Mouse (Mus musculus) spleen, adult 12 weeks (tissue): Measurements from ENCODE around the gene Fam167b.
A peak's percentile ranks its signal among the peaks of the same experiment; 100 is the strongest.

ENCODE experiments used
- DNase-seq: peaks from one replicate; pipeline ENCODE4 v3.0.0; 2022; ENCODE audit warnings: low spot score

Fam167b gene

DNA sequence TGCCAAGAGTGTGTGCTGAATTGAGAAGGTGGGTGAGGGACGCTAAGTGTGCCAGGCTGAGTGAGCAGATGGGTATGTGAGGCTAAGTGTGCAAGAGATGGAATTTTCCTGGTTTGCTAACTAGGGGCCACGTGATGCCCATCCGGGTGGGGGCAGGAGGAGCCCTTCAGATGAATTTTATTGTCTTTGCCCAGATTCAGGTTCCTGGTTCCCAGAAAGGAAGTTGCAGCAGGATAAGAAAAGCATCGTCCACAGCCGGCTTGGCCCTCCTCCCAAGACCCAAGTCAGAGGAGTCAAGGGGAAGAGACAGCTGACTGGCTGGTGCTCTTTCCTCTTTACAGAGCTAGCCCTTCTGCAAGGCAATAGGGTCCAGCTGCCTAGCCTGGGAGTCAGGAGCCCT lies at the start of gene Fam167b:
TSS of gene Fam167b (minus strand) at position 84 of the 400 bp plus-strand sequence.
- no peak for DNase-seq

DNA sequence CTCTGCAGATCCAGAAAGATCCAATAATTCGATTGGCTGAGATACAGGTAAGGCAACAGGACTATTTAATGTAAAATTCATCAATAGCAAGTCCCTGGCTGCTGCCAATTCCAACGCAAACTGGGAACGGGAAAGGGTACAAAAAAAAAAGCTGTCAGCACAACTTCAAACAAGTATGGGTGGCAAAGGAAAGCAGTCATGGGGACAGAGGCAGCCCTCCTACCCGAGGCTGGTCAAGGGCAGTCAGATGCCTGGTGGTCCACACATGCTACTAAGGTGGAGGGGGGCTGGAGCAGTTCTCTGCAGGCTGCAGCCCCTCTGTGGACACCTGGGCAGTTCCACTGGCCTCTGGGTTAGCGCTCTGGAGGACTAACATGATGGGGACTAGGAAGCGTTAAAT lies 47.7 kb upstream of the Fam167b start:
- no peak for DNase-seq

DNA sequence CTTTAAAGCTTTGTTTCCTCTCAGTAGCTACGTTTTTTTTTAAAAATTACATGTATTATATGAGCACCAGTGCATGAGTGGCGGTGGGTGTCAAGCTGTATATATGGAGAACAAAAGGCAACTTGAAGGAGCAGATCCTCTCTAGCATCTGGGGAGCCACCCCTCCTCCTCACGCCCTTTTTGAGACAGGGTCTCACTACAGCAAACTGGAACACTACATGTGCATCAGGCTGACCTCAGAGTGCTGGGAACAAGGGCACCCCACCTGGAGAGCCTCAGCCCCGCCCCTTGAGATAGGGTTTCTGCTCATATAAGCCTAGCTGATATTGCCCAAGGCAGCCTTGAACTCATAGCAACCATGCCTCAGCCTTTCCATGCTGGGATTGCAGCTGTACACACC lies 47.1 kb upstream of the Fam167b start:
- DNase-seq = no peak

DNA sequence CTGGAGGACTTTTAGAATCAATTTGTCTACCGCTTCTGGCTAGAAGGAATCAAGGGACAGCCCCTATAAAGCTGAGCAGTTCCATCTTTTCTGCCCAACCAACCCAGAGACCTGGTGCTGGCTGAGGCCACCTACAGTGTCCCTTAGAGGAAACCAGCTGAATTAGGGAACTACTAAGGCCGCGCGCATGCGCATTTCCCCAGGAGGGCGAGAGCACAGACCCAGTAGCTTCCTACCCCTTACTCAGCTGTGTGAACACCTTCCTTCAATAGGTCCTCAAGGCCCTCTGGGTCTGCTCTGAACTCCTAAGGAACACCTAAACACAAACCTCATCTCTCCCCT lies 46.7 kb upstream of the Fam167b start:
- no peak for DNase-seq

DNA sequence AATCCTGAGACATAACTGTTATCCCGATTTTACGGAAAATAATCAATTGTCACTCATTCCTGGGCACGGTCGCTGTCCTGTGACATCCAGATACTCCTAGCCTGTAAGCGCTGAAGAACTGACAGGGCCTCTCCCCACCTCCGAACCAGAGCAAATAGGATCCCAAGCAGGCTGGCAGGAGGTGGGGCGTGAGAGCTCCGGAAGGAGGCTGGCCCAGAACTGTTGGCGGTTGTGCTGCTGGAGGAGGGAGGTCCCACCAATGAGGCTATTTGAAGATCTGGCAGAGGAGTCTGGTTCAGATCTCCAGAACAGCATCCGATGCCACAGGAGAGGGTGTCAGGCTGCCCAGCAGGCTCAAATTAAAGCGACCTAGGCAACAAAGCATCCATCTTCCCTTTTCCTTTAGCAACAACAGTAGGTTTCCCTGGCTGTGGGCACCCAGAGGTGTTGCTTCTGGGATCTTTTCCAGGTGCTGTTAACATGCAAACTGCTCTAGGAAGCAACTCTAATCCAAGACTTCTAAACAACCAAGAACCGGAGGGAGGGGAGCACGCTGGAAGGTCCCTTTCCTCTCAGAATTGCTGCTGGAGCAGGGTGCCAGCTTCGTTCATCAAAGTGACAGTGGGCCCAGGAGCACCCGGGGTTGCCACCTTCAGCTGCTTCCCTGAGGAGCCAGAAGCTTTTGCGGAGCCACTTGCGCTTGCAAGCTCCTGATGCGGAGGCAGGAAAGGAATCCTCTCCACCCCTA lies 46.1 kb upstream of the Fam167b start:
- DNase-seq = peak; percentile 76

DNA sequence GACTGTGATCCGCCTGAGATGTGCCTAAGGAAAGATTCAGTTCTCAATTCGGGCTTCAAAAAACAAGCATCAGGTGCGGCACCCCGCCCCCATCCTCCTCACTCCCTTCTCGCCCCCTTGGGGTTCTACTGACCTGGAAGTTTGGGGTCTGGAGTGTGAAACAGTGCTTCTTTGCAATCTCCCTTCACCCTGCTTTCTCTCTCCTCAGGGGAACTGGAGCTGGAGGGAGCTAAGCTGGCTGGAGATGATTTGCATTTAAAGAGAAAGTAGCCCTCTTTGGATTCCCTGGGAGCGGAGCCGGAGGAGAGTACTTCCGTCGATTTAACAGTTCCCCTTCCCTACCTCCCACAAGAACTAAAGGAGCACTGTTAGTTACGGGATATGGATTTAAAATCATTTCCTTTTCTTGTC lies 45.3 kb upstream of the Fam167b start, which contains the start of gene Ccdc28b:
TSS of gene Ccdc28b (minus strand) at position 267 of the 411 bp plus-strand sequence.
- DNase-seq = no peak

DNA sequence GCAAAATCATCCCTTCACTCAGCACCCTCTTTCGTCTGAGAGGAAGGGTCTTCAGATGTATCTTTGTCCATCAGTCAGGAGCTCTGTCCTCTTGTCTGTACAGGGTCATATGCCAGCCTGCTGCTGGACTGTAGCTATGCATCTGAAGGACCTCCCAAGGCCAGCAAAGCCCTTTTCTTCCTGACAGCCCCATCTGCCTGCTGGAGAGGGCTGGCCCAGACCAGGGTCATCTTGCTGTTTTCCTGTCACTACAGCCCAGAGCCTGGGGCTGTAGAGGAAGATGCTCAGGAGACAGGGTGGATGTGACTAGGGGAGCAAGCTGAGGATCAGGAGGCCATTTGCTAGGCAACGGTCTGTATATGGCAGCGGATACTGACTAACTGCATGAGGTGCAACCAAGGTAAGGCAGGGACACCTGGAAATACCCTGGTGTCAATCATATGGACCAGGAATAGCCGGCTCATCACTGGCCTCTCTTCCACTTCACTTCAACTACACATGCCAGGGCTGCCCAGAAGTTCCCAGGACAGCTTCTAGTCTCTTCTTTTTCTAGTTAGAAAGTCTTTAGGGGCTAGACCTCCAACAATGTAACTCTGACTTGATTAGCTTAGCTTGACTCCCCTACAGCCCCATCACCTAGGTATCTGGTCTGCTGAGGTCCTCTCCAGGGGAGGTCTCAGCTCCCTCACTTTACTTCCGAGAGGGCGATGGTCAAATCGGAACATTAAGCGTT lies 44.6 kb upstream of the Fam167b start:
- DNase-seq = no peak

DNA sequence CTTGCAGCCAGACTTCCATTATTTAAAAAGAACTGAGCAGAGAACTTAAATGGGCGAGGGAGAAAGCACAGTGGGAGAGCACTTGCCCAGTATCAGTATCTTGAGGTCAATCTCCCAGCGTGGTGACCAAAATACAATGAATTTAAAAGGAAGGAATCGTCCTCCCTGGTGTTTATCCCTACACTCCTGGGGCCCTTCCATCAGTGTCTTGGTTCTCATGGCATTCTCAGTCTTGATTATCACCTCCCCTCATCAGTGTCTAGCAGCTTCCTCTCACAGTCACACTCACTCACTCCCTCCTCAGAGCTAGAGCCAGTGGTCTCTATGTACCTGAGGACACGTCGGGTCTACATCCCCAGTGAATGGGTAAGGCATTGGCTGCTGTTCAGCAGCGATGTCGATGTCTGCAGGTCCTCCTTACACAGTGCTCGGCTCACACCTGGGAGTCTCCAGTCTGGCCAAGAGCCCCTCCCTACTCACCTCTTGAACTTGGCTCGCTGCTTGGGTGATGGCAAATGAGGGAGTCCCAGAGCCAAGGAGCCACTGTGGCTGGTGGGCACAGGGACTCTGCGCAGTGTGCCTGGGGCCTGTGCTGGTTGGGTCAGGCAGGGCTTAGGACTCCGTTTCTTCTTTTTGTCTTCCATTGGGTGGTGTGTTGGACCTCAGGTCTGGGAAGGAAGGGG lies 43.9 kb upstream of the Fam167b start:
- no peak for DNase-seq

DNA sequence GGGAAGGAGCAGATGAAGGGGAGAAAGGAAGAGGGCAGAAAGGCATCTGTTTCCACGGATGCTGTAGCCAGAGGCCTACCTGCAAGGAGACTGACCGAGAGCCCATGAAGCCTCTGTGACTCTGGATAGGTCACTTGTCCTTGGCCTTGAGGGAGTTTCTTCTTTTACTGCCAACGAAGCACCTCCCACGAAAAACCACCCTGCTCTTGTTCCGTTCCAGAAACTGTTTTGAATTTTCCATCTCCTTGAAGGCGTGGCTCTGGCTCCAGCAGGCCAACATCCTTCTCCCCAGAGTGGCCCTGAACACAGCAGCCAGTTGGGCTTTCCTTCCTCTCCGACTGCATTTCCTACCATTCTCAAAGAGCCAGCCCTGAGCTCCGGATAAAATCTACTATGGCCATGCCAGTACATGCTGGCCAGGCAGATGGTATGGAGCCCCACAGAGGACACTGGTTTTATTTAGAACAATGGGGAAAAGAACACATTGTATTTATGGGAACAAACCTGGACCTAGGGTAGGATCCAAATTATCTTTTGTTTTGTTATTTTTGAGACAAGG lies 43.0 kb upstream of the Fam167b start:
- no peak for DNase-seq

DNA sequence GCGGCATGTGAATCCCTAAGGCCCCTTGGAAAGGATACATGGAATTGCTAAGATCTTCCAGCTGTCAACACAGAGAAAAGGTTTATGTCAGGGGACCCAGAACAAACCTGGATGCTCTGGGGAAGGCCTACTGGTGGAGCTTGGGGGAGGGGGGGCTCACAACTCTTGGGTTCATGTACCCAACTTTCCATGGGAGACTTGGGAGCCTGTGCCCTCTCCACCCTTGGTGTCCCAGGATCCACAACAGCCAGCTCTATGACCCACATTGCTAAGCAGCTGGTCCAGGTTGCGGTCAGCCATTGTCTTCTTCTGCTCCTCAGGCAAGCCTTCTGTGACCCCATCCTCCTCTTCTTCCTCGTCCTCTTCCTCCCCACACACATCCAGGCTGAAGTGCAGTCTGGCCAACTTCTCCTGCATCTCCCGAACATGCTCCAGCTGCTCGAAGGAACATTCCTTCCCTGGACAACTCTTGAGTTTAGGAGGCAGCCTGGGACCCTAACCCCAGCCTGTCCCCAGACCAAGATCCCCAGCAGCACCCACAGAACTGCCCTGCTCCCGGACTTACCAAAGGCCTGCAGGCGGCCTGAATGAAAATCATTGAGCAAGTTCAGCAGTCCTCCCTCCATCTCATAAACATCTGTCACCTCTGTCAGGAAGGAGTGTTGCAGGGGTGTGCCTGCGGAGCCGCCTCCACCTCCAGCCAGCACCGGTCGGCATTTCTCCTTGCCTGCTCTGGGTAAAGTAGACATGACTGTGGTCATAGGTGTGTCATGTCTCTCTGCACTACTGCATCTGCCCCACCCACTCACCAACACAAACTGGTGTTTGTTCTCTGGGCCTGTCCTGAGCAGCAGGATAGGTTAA lies 42.3 kb upstream of the Fam167b start:
- no peak for DNase-seq

DNA sequence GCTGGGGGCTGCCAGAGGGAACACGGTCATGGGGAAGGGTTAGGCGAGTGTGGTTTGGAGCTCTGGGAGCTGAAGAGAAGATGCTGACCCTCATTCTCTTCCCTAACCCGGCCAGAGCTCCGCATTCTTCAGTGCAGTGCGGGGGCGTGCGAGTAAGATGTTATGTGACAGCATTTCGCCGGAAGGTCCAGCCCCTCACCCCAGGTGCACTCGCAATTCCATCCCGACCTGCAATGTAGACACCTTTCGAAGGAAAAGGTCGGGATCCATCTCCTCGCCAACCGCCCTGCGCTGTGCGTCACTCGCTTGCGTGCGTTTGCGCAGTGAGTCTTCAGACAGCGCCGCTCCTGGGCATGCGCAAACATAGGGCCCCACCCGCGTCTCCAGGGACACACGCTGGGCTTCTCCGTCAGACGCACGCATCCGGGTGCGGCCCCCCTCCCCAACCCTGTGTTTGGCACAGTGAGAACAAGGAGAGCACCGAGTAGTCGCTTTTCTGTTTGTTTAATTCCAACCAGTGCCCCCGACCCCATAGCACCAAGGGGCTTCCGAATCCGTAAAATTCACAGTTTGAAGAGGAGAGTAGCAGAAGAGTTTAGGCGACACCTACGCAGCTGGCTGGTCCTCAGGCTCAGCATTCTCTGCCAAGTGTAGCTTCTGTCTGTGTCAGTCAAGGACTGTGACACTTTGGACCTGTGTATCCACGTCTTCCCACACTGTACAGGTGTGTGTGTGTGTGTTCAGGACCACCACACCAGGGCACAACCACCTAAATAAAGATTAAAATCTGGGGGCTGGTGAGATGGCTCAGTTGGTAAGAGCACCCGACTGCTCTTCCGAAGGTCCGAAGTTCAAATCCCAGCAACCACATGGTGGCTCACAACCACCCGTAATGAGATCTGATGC lies 40.7 kb upstream of the Fam167b start, which contains the start of gene Iqcc:
TSS of gene Iqcc (minus strand) at position 314 of the 906 bp plus-strand sequence.
- peak; percentile 85 for DNase-seq

DNA sequence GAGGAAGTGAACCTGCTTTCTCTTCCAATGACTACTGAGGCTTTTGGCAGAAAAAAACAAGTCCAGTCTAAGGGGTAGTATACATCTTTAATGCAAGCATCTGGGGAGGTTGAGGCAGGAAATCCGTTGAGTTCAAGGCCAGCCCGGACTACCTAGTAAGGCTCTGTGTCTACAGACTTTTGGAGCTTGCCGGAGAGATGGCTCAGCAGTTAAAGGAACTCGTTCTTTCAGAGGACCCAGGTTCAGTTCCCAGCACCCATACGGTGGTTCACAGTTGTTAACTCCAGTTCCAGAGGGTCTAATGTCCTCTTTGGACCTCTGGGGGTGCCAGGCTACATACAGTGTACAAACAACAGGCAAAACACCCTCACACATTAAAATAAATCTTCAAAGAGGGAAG lies 39.7 kb upstream of the Fam167b start:
- no peak for DNase-seq

DNA sequence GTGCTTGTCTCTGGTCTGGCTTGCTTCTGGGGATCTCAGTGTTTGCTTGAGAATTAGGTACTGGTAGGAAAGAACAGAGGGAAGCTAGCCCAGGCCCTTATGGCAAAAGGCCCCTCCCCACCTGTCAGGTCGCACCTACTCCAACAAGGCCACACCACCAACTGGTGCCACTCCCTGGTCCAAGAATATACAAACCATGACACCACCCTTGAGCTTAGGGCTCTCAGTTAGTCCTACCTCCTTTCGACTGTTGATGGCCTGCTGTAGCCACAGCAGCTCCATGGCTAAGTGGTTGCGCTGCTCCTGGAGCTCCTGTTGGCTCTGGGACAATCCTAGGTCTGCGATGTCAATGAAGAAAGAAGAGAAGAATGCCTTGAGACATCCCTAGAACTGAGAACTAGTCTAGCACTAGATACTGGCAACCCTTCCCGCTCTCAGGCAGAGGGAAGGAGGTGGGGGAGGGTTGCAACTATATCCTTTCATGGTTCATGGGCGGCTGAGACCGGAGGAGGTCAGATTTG lies 38.8 kb upstream of the Fam167b start:
- DNase-seq = no peak

DNA sequence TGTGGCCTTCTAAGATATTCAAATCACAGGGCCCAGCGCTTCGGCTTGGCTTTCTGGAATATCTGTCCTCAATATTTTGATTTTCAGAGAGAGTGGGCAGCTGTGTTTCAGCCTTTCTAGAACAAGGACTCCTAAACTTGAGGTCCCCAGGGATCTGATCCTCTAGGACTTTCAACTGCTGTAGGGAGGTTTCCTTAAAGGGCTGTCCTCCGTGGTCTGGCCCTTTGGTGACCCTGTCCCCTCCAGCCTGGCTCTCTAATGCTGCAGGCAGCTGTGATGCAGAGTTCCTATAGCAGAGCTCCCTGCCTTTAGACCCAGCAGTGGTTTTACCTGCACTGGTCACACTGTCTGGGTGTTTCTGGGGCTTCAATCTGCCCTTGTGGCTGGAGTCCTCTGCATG lies 38.3 kb upstream of the Fam167b start:
- DNase-seq = no peak

DNA sequence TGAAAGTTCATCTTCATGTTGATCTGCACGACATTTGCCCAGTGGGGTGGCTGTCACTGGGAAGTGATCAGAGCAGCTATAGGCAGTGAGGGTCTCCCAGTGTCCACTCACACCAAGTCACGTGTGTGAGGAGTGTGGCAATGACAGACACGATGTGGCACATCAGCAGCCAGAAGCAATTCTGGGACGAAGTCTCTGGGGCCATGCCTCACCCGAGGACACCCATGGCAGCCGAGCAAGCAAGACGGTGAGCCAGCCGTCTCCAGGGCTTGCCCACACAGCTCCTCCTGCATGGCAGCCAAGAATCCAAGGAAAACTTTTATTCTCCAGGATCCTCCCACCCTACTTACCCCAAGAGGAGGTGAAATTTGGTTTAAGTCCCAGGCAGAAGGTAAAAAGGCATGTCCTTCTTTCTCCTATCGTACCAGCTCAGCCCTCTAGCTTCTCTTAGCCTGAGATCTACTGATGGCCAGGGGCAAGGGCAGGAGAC lies 37.5 kb upstream of the Fam167b start:
- no peak for DNase-seq

DNA sequence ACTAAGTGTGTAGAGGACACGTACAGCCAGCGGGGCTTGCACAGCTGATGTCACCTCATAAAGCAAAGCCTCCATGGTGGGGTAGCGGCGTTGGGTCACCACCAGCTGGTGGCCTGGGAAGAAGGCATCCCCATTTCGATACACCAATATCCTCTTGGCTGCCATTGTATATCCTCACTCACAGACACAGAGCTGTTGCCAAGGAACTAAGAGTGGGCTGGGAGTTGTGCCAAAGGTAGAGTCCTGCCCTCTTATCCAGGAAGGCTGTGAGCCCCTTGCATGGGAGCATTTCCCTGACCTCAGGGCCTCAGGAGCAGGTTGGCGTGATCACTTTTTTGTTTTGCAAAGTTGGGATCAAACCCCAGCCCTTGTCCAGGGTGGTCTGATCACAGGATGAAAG lies 35.7 kb upstream of the Fam167b start, which contains the start of gene Dcdc2b:
TSS of gene Dcdc2b (minus strand) at position 165 of the 400 bp plus-strand sequence.
- DNase-seq = no peak

DNA sequence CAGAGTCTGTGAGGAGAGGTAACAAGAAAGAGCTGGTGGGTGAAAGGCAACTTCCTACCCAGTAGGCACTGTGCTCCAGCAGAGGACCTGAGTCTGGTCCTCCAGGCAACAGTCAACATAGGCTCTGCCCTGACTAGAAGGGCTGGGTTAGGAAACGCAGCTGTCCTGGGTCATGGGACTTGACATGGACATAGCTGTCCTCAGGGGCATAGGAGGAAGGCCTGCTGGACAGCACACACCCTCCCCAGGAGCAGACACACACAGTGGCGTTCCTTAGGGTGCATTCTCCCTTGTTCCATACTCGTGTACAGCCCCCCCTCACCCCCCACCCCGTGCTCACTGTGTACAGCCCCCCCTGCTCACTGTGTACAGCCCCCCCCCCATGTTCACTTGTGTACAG lies 32.1 kb upstream of the Fam167b start:
- DNase-seq = no peak

DNA sequence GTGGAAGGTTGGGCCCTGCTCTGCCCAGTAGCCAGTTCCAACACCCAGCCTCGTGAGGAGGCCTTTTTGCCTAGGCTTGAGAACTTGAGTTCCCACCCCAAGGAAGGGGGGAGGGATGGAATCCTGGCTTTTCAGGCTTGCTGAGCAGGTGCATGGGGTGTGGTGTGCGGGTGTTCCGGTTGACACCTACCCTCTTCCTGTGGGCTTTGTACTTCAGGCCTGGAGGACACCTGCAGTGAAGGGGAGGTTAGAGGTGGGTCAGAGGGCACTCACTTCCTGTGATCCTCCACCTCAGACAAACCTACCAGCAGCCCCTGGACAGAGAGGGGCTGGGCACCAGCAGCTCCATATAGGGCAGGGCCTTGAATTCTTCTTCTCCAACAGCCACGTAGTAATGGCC lies 31.7 kb upstream of the Fam167b start:
- no peak for DNase-seq

DNA sequence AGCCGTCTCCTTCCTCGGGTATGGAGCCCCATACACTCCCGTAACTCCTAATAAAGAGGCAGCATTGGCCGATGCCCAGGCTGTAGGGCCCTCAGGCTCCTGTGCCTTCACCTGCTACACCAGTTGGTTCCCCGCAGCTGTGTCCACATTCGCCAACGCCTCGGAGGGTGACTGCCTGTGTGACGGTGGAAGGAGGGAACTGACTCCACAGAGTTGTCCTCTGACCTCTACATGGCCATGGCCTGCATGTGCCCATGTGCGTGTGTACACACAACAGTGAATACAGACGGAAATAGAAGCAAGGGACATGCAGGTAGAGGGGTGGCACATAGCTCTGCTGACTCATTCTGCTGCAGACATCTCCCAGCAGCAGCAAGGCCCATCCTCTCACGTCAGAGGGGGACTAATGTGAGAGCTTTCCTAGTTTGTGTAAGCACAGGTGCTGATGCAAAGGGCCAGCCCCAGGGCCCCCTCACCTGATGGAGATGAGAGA lies 30.8 kb upstream of the Fam167b start:
- no peak for DNase-seq
